Mouse (Mus musculus) thymus, postnatal 25 days (tissue): ENCODE measurements around the gene Acad10.

Source experiments
- DNase-seq: peaks from one replicate; pipeline ENCODE4 v3.0.0; 2022

Acad10 gene

GRCm38 (mm10) chr5:121595758-121596157, 64.6 kb downstream of the Acad10 start:
- no peak for DNase-seq

DNA sequence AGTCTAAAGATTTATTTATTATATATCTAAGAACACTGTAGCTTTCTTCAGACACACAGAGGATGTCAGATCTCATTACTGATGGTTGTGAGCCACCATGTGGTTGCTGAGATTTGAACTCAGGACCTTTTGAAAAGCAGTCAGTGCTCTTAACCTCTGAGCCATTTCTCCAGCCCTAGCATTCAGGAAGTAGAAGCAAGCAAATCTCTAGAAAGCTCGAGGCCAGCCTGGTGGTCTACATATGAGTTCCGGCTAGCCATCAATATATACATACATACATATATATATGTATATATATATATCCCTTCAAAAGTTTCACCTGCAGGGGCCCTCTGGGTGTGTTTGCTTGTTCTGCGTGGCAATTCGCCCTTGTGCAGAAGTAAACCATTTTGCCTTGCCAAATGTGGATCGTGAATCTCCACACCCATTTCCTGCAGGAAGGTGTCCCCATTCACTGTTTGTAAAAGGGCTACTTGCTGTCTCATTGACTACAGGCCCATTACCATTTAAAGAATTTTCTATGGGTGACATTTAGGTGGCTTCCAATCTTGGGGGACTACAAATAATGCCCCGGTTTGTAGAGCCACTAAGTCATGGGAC, 65.5 kb downstream of the Acad10 start:
- no peak for DNase-seq

DNA sequence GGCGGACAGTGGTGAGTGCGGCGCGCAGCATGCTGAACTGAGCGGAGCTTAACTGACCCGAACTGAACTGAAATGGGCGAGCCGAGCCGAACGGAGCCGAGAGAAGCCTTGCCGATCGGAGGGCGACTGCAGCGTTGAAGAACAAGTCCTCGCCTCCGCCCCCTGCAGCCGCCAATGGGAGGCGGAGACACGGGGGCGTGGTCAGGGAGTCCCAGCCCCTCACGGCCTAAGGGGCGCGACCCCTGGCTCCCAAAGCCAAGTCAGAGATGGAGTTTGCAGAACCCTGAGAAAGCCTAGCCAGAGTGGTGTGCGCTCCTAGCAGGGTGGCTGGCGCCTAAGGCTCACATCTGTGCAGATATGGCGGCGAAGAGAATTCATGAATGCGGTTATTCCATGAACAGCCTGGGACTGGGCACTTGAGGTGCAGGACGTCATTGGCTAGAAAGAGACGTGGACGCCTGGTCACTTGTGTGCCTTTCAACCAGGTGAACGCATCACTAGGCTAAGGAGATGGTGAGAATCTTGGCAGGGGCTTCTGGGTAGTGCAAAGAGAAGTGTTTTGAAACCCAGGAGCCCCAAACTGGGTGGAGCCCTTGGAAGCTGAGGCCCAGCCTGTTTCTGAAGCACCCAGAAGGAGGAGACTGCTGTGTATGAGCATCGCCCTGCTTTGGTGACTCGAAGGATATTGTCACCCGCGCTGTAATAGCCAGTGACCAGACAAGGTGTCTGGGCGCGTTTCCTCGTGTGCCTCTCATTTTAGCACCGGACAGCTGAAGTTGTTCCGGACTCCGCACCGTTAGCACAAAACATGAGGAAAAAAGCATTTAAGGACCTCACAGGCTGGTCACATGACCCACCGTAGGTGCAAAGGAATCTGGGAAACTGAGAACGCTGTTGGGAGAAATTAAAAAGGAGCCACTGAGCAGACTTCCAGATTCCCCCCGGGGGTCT, 66.6 kb downstream of the Acad10 start, which contains the start of gene Aldh2:
Aldh2 (minus strand) TSS at position 374 of the 951 bp plus-strand sequence.
- DNase-seq, result peak; percentile 86

DNA sequence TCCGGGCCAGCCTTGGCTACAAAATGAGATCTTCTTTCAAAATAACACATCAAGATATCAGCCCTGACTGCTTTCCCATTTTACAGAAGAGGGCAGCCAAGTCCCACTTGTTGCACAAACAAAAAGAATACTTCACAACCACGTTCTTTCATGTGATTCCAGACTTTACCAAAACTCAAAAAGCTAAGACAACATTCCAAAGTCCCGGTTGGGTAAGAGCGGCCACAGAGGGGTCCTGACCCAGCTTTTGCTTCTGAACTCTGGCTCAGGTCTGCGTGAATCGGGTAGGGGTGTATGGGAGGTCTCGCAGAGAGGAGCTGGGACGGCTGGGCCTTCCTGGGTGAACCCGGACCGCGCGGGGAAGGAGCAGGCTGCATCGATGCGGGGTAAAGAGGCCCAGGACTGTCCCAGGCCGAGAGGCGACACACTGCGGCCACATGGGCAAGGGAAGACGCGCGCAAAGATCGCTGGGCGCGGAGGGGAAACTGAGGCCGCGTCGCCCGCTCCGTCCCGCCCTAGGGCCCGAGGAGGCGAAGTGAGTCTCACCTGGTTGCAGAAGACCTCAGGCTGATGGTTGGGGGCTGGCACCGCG, 67.4 kb downstream of the Acad10 start:
- DNase-seq, result no peak

DNA sequence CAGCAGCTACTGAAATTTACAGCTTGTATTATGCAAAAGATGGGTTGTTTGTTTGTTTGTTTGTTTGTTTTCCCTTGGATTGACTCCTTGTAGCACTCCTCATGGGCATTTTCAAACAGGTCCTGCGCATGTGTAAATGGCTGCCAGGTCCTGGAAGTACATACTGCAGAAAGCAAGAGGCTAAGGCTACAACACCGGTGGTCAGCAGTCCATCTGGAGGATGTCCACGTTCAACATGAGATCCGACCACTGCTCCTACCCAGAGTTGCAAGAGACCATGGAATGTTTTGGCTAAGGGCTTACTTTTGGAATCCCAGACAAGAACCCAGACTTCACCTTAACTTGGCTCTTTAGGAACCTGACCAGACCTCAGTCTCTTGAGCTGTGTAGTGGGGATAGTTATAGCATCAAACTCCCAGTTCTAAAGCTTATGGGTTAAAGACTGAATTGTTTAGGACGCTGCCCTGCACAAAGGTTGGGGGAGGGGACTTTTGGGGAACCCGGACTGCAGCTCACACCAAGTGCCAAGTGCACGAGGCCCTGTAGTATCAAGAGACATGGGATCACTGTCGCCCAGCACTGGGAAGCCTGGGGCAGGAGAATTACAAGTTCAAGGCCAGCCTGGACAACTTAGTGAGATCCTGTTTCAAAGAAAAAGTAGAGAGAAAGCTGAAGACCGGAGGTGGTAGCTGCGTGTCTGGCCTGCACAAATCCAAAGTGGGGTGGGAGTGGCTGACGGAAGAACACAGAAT, 68.1 kb downstream of the Acad10 start:
- DNase-seq, result no peak

GRCm38 (mm10) chr5:121591417-121592063, 68.8 kb downstream of the Acad10 start:
- DNase-seq, result no peak

- DNase-seq, result no peak
Observed at GRCm38 (mm10) chr5:121589928-121590327, 70.4 kb downstream of the Acad10 start.

DNA sequence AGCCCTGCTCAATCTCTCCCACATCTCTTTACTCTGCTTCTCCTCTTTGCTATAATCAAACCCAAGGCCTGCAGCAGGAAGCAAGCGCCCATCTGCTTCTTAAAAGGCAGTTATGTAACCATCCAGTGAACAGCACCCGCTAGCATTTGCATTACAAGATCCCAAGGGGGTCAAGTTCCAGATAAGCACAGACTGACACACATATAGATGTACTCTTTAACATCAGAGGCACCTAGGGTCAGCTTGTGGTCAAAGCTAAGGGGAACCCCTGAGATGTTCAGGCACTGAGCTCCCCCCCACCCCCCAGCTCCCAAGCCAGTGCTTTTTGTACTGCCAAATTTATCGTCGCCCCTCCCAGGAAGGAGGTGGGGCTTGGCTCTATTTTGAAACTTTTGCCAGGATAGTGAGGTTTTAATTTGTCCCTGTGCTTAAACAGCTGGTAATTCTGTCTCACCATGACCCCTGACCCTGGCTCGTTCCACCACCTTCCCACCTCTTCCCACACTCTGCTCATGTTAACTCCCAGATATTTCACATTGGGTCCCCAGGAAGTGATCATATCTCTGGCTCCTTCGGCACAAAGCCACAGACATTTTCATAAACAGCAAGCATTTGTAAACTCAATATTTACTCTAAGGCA, 73.8 kb downstream of the Acad10 start:
- peak; percentile 27 for DNase-seq

DNA sequence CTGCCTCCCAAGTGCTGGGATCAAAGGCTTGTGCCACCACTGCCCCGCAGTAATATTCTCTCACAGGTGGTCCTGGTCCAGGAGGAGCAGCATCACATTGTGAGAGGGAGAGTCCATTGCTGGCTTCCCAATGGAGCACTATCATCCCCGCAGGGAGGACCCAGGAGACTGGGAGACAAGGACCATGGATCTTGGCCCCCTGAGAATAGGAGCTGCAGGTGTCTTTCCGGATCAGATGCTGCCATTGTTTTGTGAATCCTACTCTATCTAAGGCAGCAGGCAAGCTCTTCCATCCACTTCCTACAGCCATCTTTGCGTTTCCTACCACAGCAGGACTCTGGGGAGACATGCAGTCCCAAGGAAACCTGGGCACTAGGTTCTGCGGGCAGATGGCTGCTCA, 74.6 kb downstream of the Acad10 start:
- DNase-seq, result no peak

- no peak for DNase-seq
Observed at GRCm38 (mm10) chr5:121585005-121585404, 75.3 kb downstream of the Acad10 start.

GRCm38 (mm10) chr5:121583765-121584501, 76.4 kb downstream of the Acad10 start:
- peak; percentile 31 for DNase-seq

DNA sequence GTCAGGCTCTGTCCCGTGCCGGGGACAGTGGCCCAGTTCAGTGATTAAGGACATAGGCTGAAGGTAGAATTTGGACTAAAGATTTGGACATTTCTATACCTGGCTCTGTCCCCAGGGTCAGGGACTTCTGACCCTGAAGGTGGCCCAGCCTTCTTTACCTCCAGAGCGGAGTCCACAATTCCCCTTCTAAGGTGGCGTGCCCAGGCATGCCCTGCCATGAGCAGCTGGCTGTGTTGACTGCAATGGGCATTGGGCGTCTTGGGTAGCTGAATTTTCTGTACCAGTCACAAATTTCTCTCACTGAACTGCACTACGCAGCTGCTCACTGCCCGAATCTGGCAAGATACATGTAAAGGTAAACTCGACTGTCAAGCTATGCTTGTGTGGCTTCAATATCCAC, 78.4 kb downstream of the Acad10 start:
- DNase-seq, result no peak

- no peak for DNase-seq
Observed at GRCm38 (mm10) chr5:121576927-121577488, 83.3 kb downstream of the Acad10 start.

GRCm38 (mm10) chr5:121575867-121576266, 84.4 kb downstream of the Acad10 start:
- DNase-seq, result no peak

DNA sequence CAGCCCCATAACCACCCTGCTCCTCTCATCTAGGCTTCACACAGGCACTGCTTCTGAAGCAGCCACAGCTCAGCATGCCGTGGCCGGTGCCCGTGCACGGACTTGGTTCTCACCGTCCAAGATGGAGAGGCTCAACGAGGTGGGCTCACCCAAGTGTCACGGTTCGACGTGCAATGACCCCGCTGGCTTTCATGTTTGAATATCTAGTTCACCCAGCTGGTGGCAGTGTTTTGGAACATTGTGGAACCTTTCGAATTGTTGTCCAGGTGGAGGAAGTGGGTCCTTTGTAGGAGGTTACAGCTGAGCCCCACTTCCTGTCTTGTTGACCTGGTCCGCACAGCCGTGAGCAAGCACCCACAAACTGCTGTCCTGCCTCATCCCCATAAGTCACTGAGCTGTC, 86.2 kb downstream of the Acad10 start:
- DNase-seq, result peak; percentile 58
